In genomic region chr11:51508053-51508452, GRCm38 (mm10) we compare ENCODE assay signal across 11 mouse cellular contexts.
A peak's percentile ranks its signal among the peaks of the same experiment; 100 is the strongest.
DNase-seq lines count a peak whose midpoint lies in the region; ATAC-seq lines count a peak whose summit lies in the region.
"Had no signal": no experiment of that assay in that cellular context is flagged by ENCODE, and none has a peak within 500 bp of the region (broad histone marks: within the 10 kb centered on the region; RNA-seq: fewer than 3 reads in every experiment).

No protein-coding gene starts in this region.

- ATAC-seq in frontal cortex, adult (ENCODE audit: low TSS enrichment), result no peak

- peak; percentile 36 to 71 for DNase-seq in adrenal gland, adult (ENCODE audit: inconsistent age in 2 of 2, low spot score in 1 of 2)
- DNase-seq in adrenal gland, postnatal 4 days (ENCODE audit: low spot score in 2 of 2), result no peak
- DNase-seq in heart, postnatal 4 days, result peak; percentile 16
- DNase-seq in heart, postnatal 36 days, result no peak
- DNase-seq in adrenal gland, postnatal 25 days, result peak; percentile 36
- peak; percentile 44 for DNase-seq in skeletal muscle tissue, adult 2 months (ENCODE audit: low read depth, low spot score)
- DNase-seq in T-cell, adult 2 months (ENCODE audit: low spot score), result no peak
- DNase-seq: cerebellum, adult 8-10 months; right cerebral cortex, postnatal 4 days; thymus, postnatal 25 days had no signal

- intact Hi-C loops in heart, postnatal 36 days (cut with DNase I), result no loop called here

Comparison
In these comparisons a context has a peak if more than half of its experiments do, and no peak if none do; other contexts are left out.
1. DNase-seq: peak in adrenal gland, adult (2 of 2), heart, postnatal 4 days (single experiment), adrenal gland, postnatal 25 days (single experiment) and skeletal muscle tissue, adult 2 months (single experiment); none in adrenal gland, postnatal 4 days (0 of 2), heart, postnatal 36 days (0 of 2) and T-cell, adult 2 months (single experiment).